Mouse (Mus musculus): ENCODE data around the gene Dcx. TPM values are rescaled to one million over a fixed set of nuclear protein-coding genes. Genes with fewer than 3 reads are reported as not detected.
A peak's percentile ranks its signal among the peaks of the same experiment; 100 is the strongest.

The Dcx gene
- polyA plus RNA-seq, 1 experiment from 2014 or later, result 348 TPM

- H3K4me2 ChIP-seq (ENCODE audit: low read depth, low read length), result peak overlapping the region; percentile 27; the same call in 1 of the 2 replicates
- H3K27ac ChIP-seq (ENCODE audit: low read depth, low read length), result peak overlapping the region; percentile 78
- no peaks in the 10 kb centered on the region for H3K9me3 ChIP-seq (ENCODE audit: control insufficient read depth, low read length)
- WGBS, result 23% methylated on average over 8 of the region's 8 CpGs
- ATAC-seq (ENCODE audit: low read depth), result peak; percentile 89
- H3K27me3 ChIP-seq (ENCODE audit: control insufficient read depth, insufficient read depth, low read length), result no peaks in the 10 kb centered on the region
- H3K36me3 ChIP-seq (ENCODE audit: control insufficient read depth, insufficient read depth, low read length), result no peaks in the 10 kb centered on the region
- H3K9ac ChIP-seq (replicated peaks; ENCODE audit: low read depth, low read length), result peak overlapping the region; percentile 42; the same call in 1 of the 2 replicates
- peaks cover 10% of the 10 kb centered on the region; the same call in 1 of the 2 replicates for H3K4me1 ChIP-seq (ENCODE audit: control insufficient read depth, insufficient read depth, low read length)
- H3K4me3 ChIP-seq (ENCODE audit: low read depth, low read length), result no peak overlapping the region
Measured at GRCm38 (mm10) chrX:143902300-143902699, 30.8 kb downstream of the Dcx start.

DNA sequence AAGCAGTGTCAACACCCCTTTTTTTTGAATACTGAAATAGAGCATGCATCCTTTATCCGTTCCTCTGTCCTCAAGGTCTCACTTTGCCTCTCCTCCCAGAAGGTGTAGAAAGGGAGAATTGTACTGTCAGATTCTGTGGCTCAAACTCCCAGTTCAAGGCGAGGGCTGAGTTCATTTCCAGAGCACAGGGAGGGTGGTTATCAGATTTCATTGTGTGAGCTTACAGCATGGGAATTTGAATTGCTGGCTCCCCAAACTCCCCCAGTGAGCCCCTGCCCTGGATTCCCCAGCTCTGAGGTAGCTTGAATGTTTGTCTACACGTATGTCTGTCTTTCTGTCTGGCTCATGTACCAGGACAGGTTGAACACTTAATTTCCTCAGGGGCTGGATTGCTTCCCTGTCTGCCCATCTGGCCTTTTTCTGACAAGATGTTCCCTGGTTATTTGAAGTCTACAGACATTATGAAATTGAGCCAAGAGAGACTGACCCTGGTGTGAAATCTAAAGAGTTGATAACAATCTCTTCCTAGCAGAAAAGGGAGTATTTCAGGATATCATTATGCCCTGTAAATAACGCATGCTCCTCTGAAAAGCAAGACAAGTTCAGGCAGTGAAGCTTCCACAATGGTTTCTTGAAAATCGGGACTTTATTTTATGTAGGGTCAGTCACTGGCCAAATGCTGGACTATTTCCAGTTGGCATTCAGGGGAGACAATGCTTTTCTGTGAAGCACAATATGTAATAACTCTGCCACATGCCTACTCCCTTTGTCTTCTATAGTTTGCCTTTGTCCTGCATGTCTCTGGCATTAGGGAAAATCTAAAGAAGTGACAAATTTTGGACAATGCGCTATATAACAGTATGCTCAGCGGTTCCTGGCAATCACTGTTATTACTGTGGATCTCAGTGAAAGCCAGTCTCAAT is 35.5 kb downstream of the Dcx start:
- Histone ChIP-seq H3K4me1 (ENCODE audit: control insufficient read depth, insufficient read depth, low read length) (no peaks in the 10 kb centered on the region), H3K27me3 (ENCODE audit: control insufficient read depth, insufficient read depth, low read length) (no peaks in the 10 kb centered on the region), H3K9me3 (ENCODE audit: control insufficient read depth, low read length) (no peaks in the 10 kb centered on the region), H3K36me3 (ENCODE audit: control insufficient read depth, insufficient read depth, low read length) (no peaks in the 10 kb centered on the region), H3K9ac (replicated peaks; ENCODE audit: low read depth, low read length) (no peak overlapping the region), H3K27ac (ENCODE audit: low read depth, low read length) (peak overlapping the region; percentile 30; the same call in 1 of the 2 replicates), H3K4me2 (ENCODE audit: low read depth, low read length) (no peak overlapping the region), H3K4me3 (ENCODE audit: low read depth, low read length) (no peak overlapping the region)
- whole genome bisulfite sequencing, result 43% methylated on average over 7 of the region's 7 CpGs
- ATAC-seq (ENCODE audit: low read depth), result no peak

GRCm38 (mm10) chrX:143896936-143897335 is 36.2 kb downstream of the Dcx start:
- no peaks in the 10 kb centered on the region for H3K36me3 ChIP-seq (ENCODE audit: control insufficient read depth, insufficient read depth, low read length)
- WGBS, result 73% methylated on average over 5 of the region's 5 CpGs
- H3K4me3 ChIP-seq (ENCODE audit: low read depth, low read length), result no peak overlapping the region
- no peaks in the 10 kb centered on the region for H3K27me3 ChIP-seq (ENCODE audit: control insufficient read depth, insufficient read depth, low read length)
- ATAC-seq (ENCODE audit: low read depth), result no peak
- no peak overlapping the region for H3K9ac ChIP-seq (replicated peaks; ENCODE audit: low read depth, low read length)
- no peaks in the 10 kb centered on the region for H3K9me3 ChIP-seq (ENCODE audit: control insufficient read depth, low read length)
- H3K4me2 ChIP-seq (ENCODE audit: low read depth, low read length), result no peak overlapping the region
- no peaks in the 10 kb centered on the region for H3K4me1 ChIP-seq (ENCODE audit: control insufficient read depth, insufficient read depth, low read length)
- no peak overlapping the region for H3K27ac ChIP-seq (ENCODE audit: low read depth, low read length)

- Histone ChIP-seq H3K9me3 (ENCODE audit: control insufficient read depth, low read length) (no peaks in the 10 kb centered on the region), H3K27ac (ENCODE audit: low read depth, low read length) (no peak overlapping the region), H3K36me3 (ENCODE audit: control insufficient read depth, insufficient read depth, low read length) (no peaks in the 10 kb centered on the region), H3K4me1 (ENCODE audit: control insufficient read depth, insufficient read depth, low read length) (no peaks in the 10 kb centered on the region), H3K9ac (replicated peaks; ENCODE audit: low read depth, low read length) (no peak overlapping the region), H3K27me3 (ENCODE audit: control insufficient read depth, insufficient read depth, low read length) (no peaks in the 10 kb centered on the region), H3K4me2 (ENCODE audit: low read depth, low read length) (no peak overlapping the region), H3K4me3 (ENCODE audit: low read depth, low read length) (no peak overlapping the region)
- WGBS, result 54% methylated on average over 3 of the region's 3 CpGs
- ATAC-seq (ENCODE audit: low read depth), result no peak
Measured at GRCm38 (mm10) chrX:143893180-143893579, 39.9 kb downstream of the Dcx start.

DNA sequence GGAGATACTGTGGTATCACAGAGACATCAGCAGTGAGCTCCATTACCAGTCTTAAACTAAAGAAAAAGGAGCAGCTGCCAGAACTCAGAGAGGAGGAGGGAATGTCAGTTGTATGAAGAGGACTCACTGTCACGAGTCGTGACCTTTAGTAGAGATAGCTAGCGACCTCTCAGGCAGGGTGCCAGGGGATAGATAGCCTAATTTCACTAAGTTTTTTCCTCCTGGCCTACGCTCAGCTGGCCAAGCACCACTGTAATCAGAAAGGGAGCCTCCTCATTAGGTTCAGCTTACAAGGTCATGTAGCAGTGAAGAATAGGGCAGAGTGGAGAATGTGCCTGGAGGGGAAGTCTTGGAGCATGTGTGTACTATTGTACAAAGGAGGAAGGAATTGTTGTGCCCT is 47.3 kb downstream of the Dcx start:
- Histone ChIP-seq H3K9me3 (ENCODE audit: control insufficient read depth, low read length) (no peaks in the 10 kb centered on the region), H3K4me3 (ENCODE audit: low read depth, low read length) (no peak overlapping the region), H3K9ac (replicated peaks; ENCODE audit: low read depth, low read length) (no peak overlapping the region), H3K27ac (ENCODE audit: low read depth, low read length) (no peak overlapping the region), H3K4me1 (ENCODE audit: control insufficient read depth, insufficient read depth, low read length) (no peaks in the 10 kb centered on the region), H3K4me2 (ENCODE audit: low read depth, low read length) (no peak overlapping the region), H3K36me3 (ENCODE audit: control insufficient read depth, insufficient read depth, low read length) (no peaks in the 10 kb centered on the region), H3K27me3 (ENCODE audit: control insufficient read depth, insufficient read depth, low read length) (no peaks in the 10 kb centered on the region)
- 35% methylated on average over 4 of the region's 4 CpGs for WGBS
- no peak for ATAC-seq (ENCODE audit: low read depth)

GRCm38 (mm10) chrX:143884953-143885352 is 48.2 kb downstream of the Dcx start:
- Histone ChIP-seq H3K4me1 (ENCODE audit: control insufficient read depth, insufficient read depth, low read length) (no peaks in the 10 kb centered on the region), H3K9ac (replicated peaks; ENCODE audit: low read depth, low read length) (no peak overlapping the region), H3K36me3 (ENCODE audit: control insufficient read depth, insufficient read depth, low read length) (no peaks in the 10 kb centered on the region), H3K27me3 (ENCODE audit: control insufficient read depth, insufficient read depth, low read length) (no peaks in the 10 kb centered on the region), H3K4me2 (ENCODE audit: low read depth, low read length) (no peak overlapping the region), H3K27ac (ENCODE audit: low read depth, low read length) (no peak overlapping the region), H3K9me3 (ENCODE audit: control insufficient read depth, low read length) (no peaks in the 10 kb centered on the region), H3K4me3 (ENCODE audit: low read depth, low read length) (no peak overlapping the region)
- ATAC-seq (ENCODE audit: low read depth), result no peak
- 28% methylated on average over 3 of the region's 3 CpGs for WGBS

DNA sequence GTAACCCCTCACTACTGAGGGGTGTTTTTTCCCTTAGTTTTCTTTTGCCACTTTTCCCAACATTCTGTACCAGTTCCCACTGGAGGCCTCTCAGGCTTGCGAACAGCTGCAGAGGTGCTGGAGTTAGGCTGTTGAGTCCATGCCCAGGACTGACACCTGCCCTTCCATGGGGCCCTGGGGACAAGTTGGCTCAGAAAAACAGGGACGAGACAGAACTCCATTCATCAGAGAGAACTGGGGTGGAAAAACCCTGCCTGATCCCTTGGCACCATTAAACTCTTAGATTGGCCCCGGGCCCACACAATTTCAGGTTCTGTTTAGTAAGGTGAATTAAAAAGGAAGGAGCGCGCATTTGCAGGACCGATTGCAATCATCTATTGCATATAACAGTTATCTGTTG is 48.8 kb downstream of the Dcx start:
- H3K27me3 ChIP-seq (ENCODE audit: control insufficient read depth, insufficient read depth, low read length), result no peaks in the 10 kb centered on the region
- H3K4me1 ChIP-seq (ENCODE audit: control insufficient read depth, insufficient read depth, low read length), result no peaks in the 10 kb centered on the region
- H3K4me2 ChIP-seq (ENCODE audit: low read depth, low read length), result no peak overlapping the region
- 61% methylated on average over 6 of the region's 6 CpGs for WGBS
- H3K27ac ChIP-seq (ENCODE audit: low read depth, low read length), result no peak overlapping the region
- H3K4me3 ChIP-seq (ENCODE audit: low read depth, low read length), result no peak overlapping the region
- ATAC-seq (ENCODE audit: low read depth), result no peak
- H3K9me3 ChIP-seq (ENCODE audit: control insufficient read depth, low read length), result no peaks in the 10 kb centered on the region
- H3K36me3 ChIP-seq (ENCODE audit: control insufficient read depth, insufficient read depth, low read length), result no peaks in the 10 kb centered on the region
- no peak overlapping the region for H3K9ac ChIP-seq (replicated peaks; ENCODE audit: low read depth, low read length)

DNA sequence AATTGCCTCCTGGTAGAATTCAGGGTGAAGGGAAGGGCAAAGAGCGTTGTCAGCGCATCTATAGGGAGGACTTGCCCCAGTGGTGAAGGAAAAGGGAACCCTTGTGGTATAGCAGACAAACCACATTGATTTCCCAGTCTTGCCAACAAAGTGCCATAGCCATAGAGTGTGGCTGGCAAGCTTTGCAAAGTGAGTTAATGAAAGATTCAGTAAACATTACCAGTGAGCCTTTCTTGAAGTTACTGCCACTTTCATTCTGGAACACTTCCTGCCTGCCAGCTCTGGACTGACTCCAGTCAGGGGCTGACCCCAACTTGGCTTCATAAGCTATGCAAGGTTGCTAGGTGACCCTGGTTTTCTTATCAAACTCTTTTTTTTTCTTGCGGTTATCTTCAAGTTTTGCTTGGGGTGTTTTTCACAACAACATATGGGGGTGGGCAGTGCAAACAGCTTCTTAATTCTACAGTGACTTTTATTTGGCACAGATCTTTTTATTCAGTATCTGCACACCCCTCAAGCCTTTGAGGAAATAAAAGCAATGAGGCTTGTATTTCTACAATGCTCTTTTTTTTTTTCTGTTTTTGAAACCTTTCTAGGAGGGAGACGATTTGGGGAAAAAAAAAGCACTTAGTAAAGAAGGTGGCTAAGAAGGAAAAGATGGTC is 51.2 kb downstream of the Dcx start:
- Histone ChIP-seq H3K27ac (ENCODE audit: low read depth, low read length) (no peak overlapping the region), H3K36me3 (ENCODE audit: control insufficient read depth, insufficient read depth, low read length) (no peaks in the 10 kb centered on the region), H3K27me3 (ENCODE audit: control insufficient read depth, insufficient read depth, low read length) (no peaks in the 10 kb centered on the region), H3K4me2 (ENCODE audit: low read depth, low read length) (no peak overlapping the region), H3K9me3 (ENCODE audit: control insufficient read depth, low read length) (no peaks in the 10 kb centered on the region), H3K9ac (replicated peaks; ENCODE audit: low read depth, low read length) (no peak overlapping the region), H3K4me1 (ENCODE audit: control insufficient read depth, insufficient read depth, low read length) (no peaks in the 10 kb centered on the region), H3K4me3 (ENCODE audit: low read depth, low read length) (no peak overlapping the region)
- 64% methylated on average over 4 of the region's 4 CpGs for WGBS
- ATAC-seq (ENCODE audit: low read depth), result 0 out of 2 replicates have a peak, but pooled peaks have one; percentile 32

DNA sequence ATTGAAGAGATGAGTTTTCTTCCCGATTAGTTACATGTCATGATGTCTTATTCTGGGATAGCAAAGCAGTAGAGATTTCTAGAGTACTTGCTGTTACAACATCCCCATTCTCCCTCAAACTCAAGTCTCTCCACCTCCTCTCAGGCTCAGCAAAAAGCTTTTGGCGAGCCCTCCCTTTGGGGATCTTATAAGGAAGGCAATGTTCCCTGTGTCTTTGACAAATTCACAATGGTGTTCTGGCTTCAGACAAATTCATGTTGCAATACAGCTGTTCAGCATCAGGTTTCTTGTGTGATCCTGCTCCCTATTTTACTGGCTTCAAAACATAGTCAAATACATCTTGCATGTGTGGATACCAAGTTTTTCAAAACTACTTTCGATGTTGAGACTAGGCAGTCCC is 53.5 kb downstream of the Dcx start:
- 89% methylated on average over 3 of the region's 3 CpGs for WGBS
- Histone ChIP-seq H3K4me2 (ENCODE audit: low read depth, low read length) (no peak overlapping the region), H3K4me1 (ENCODE audit: control insufficient read depth, insufficient read depth, low read length) (no peaks in the 10 kb centered on the region), H3K4me3 (ENCODE audit: low read depth, low read length) (no peak overlapping the region), H3K27me3 (ENCODE audit: control insufficient read depth, insufficient read depth, low read length) (no peaks in the 10 kb centered on the region), H3K9me3 (ENCODE audit: control insufficient read depth, low read length) (no peaks in the 10 kb centered on the region), H3K36me3 (ENCODE audit: control insufficient read depth, insufficient read depth, low read length) (no peaks in the 10 kb centered on the region; the same call in 1 of the 2 replicates), H3K27ac (ENCODE audit: low read depth, low read length) (no peak overlapping the region), H3K9ac (replicated peaks; ENCODE audit: low read depth, low read length) (no peak overlapping the region)
- no peak for ATAC-seq (ENCODE audit: low read depth)
